In genomic region chr4:148140098-148141011, GRCm38 (mm10) we compare ENCODE assay signal across 7 mouse cellular contexts. TPM values are rescaled to one million over a fixed set of nuclear protein-coding genes. Genes with fewer than 3 reads are reported as not detected.
DNase-seq lines count a peak whose midpoint lies in the region; ATAC-seq lines count a peak whose summit lies in the region.

No protein-coding gene starts in this region.

- peak; percentile 95 for DNase-seq in adrenal gland, postnatal 14 days
- peak; percentile 94 for DNase-seq in embryonic facial prominence, embryonic 11.5 days (ENCODE audit: low spot score)
- peak; percentile 99 for DNase-seq in heart, adult 11 months
- peak; percentile 98 for DNase-seq in kidney, adult 18-20 months
- DNase-seq in limb, embryonic 11.5 days (ENCODE audit: low spot score), result peak; percentile 97
- DNase-seq in midbrain, embryonic 14.5 days, result peak; percentile 96
- DNase-seq in spleen, adult 18-20 months, result peak; percentile 88 to 93

- H3K36me3 ChIP-seq in embryonic facial prominence, embryonic 11.5 days (replicated peaks; ENCODE audit: control insufficient read depth, insufficient read depth, low read depth, low read length), result no peaks in the 10 kb centered on the region; the same call in 1 of the 2 replicates
- H3K36me3 ChIP-seq in limb, embryonic 11.5 days (ENCODE audit: control insufficient read depth, insufficient read depth, low read length), result no peaks in the 10 kb centered on the region
- peaks cover 18% of the 10 kb centered on the region for H3K36me3 ChIP-seq in midbrain, embryonic 14.5 days (ENCODE audit: control insufficient read depth, insufficient read depth, low read length)

- under 1% methylated on average over 64 of the region's 65 CpGs for WGBS in embryonic facial prominence, embryonic 11.5 days
- WGBS in limb, embryonic 11.5 days, result under 1% methylated on average over 64 of the region's 65 CpGs
- WGBS in midbrain, embryonic 14.5 days, result under 1% methylated on average over 65 of the region's 65 CpGs

- peak overlapping the region; percentile 63 for H3K9ac ChIP-seq in embryonic facial prominence, embryonic 11.5 days (replicated peaks; ENCODE audit: low read length)
- H3K9ac ChIP-seq in limb, embryonic 11.5 days (ENCODE audit: low read length), result peak overlapping the region; percentile 71
- peak overlapping the region; percentile 65 for H3K9ac ChIP-seq in midbrain, embryonic 14.5 days (replicated peaks; ENCODE audit: low read length)

- peak overlapping the region; percentile 67 for H3K27ac ChIP-seq in embryonic facial prominence, embryonic 11.5 days (replicated peaks; ENCODE audit: low read depth, low read length)
- peak overlapping the region; percentile 86 for H3K27ac ChIP-seq in limb, embryonic 11.5 days (replicated peaks; ENCODE audit: low read depth, low read length)
- peak overlapping the region; percentile 88 for H3K27ac ChIP-seq in midbrain, embryonic 14.5 days (replicated peaks; ENCODE audit: low read depth, low read length)

- H3K4me1 ChIP-seq in embryonic facial prominence, embryonic 11.5 days (ENCODE audit: control insufficient read depth, insufficient read depth, low read length), result peaks cover 4% of the 10 kb centered on the region
- H3K4me1 ChIP-seq in limb, embryonic 11.5 days (ENCODE audit: control insufficient read depth, insufficient read depth, low read length), result no peaks in the 10 kb centered on the region
- H3K4me1 ChIP-seq in midbrain, embryonic 14.5 days (ENCODE audit: control insufficient read depth, insufficient read depth, low read length), result peaks cover 14% of the 10 kb centered on the region

- H3K4me3 ChIP-seq in embryonic facial prominence, embryonic 11.5 days (ENCODE audit: low read depth, low read length), result peak overlapping the region; percentile 62
- H3K4me3 ChIP-seq in limb, embryonic 11.5 days (ENCODE audit: low read depth, low read length), result peak overlapping the region; percentile 63
- peak overlapping the region; percentile 67 for H3K4me3 ChIP-seq in midbrain, embryonic 14.5 days (replicated peaks; ENCODE audit: low read depth, low read length)

- peak; percentile 91 for ATAC-seq in embryonic facial prominence, embryonic 11.5 days (replicated peaks; ENCODE audit: insufficient number of reproducible peaks, low FRiP score, low TSS enrichment, low read depth)
- ATAC-seq in limb, embryonic 11.5 days (ENCODE audit: insufficient number of reproducible peaks, low FRiP score, low TSS enrichment, low read depth), result peak; percentile 91
- peak; percentile 96 for ATAC-seq in midbrain, embryonic 14.5 days (ENCODE audit: low FRiP score, low TSS enrichment)

- H3K9me3 ChIP-seq in embryonic facial prominence, embryonic 11.5 days (replicated peaks; ENCODE audit: control insufficient read depth, low read length), result no peaks in the 10 kb centered on the region
- no peaks in the 10 kb centered on the region for H3K9me3 ChIP-seq in limb, embryonic 11.5 days (ENCODE audit: control insufficient read depth, low read length)
- H3K9me3 ChIP-seq in midbrain, embryonic 14.5 days (ENCODE audit: control insufficient read depth, low read length), result no peaks in the 10 kb centered on the region

- H3K27me3 ChIP-seq in embryonic facial prominence, embryonic 11.5 days (ENCODE audit: control insufficient read depth, insufficient read depth, low read length), result peaks cover 2% of the 10 kb centered on the region; the same call in 1 of the 2 replicates
- no peaks in the 10 kb centered on the region for H3K27me3 ChIP-seq in limb, embryonic 11.5 days (ENCODE audit: control insufficient read depth, insufficient read depth, low read length)
- no peaks in the 10 kb centered on the region for H3K27me3 ChIP-seq in midbrain, embryonic 14.5 days (ENCODE audit: control insufficient read depth, insufficient read depth, low read length)

- H3K4me2 ChIP-seq in embryonic facial prominence, embryonic 11.5 days (ENCODE audit: low read depth, low read length), result peak overlapping the region; percentile 88
- peak overlapping the region; percentile 87 for H3K4me2 ChIP-seq in limb, embryonic 11.5 days (ENCODE audit: low read depth, severe bottlenecking)
- peak overlapping the region; percentile 84 for H3K4me2 ChIP-seq in midbrain, embryonic 14.5 days (ENCODE audit: low read length)

RNA-seq across cellular contexts. Expression of gene Draxin, which starts 9.9 kb away (rescaled TPM):
- 0.11 and 0.38 TPM in 2 replicates for total RNA-seq in adrenal gland, postnatal 14 days (2021)
- polyA plus RNA-seq in embryonic facial prominence, embryonic 11.5 days (2014; fragmentation: Nextera tagmentation; extraction: Ambion mirVana), result 1.2 and 2.2 TPM in 2 replicates
- 2.0 and 2.5 TPM in 2 replicates for polyA plus RNA-seq in limb, embryonic 11.5 days (2014; fragmentation: Nextera tagmentation; extraction: Ambion mirVana)
- polyA plus RNA-seq in midbrain, embryonic 14.5 days (2014; fragmentation: Nextera tagmentation; extraction: Ambion mirVana), result 21.8 and 24.7 TPM in 2 replicates

RNA-seq across cellular contexts. Expression of gene Mad2l2, which starts 10.2 kb away (rescaled TPM):
- total RNA-seq in adrenal gland, postnatal 14 days (2021), result 20.0 and 21.2 TPM in 2 replicates
- 75.3 and 83.4 TPM in 2 replicates for polyA plus RNA-seq in embryonic facial prominence, embryonic 11.5 days (2014; fragmentation: Nextera tagmentation; extraction: Ambion mirVana)
- polyA plus RNA-seq in limb, embryonic 11.5 days (2014; fragmentation: Nextera tagmentation; extraction: Ambion mirVana), result 91.8 and 104 TPM in 2 replicates
- polyA plus RNA-seq in midbrain, embryonic 14.5 days (2014; fragmentation: Nextera tagmentation; extraction: Ambion mirVana), result 122 and 133 TPM in 2 replicates

RNA-seq across cellular contexts. Expression of gene Fbxo6, which starts 11.6 kb away (rescaled TPM):
- total RNA-seq in adrenal gland, postnatal 14 days (2021), result 30.7 and 31.0 TPM in 2 replicates
- 9.8 and 11.3 TPM in 2 replicates for polyA plus RNA-seq in embryonic facial prominence, embryonic 11.5 days (2014; fragmentation: Nextera tagmentation; extraction: Ambion mirVana)
- polyA plus RNA-seq in limb, embryonic 11.5 days (2014; fragmentation: Nextera tagmentation; extraction: Ambion mirVana), result 11.0 and 11.5 TPM in 2 replicates
- polyA plus RNA-seq in midbrain, embryonic 14.5 days (2014; fragmentation: Nextera tagmentation; extraction: Ambion mirVana), result 18.7 and 22.8 TPM in 2 replicates

RNA-seq across cellular contexts. Expression of gene Fbxo44, which starts 19.9 kb away (rescaled TPM):
- total RNA-seq in adrenal gland, postnatal 14 days (2021), result 6.7 and 9.1 TPM in 2 replicates
- 24.0 and 25.1 TPM in 2 replicates for polyA plus RNA-seq in embryonic facial prominence, embryonic 11.5 days (2014; fragmentation: Nextera tagmentation; extraction: Ambion mirVana)
- 10.4 and 12.2 TPM in 2 replicates for polyA plus RNA-seq in limb, embryonic 11.5 days (2014; fragmentation: Nextera tagmentation; extraction: Ambion mirVana)
- 102 and 106 TPM in 2 replicates for polyA plus RNA-seq in midbrain, embryonic 14.5 days (2014; fragmentation: Nextera tagmentation; extraction: Ambion mirVana)

RNA-seq across cellular contexts. Expression of gene Fbxo2, which starts 20.1 kb away (rescaled TPM):
- total RNA-seq in adrenal gland, postnatal 14 days (2021), result 3.3 and 3.9 TPM in 2 replicates
- 1.5 and 1.9 TPM in 2 replicates for polyA plus RNA-seq in embryonic facial prominence, embryonic 11.5 days (2014; fragmentation: Nextera tagmentation; extraction: Ambion mirVana)
- polyA plus RNA-seq in limb, embryonic 11.5 days (2014; fragmentation: Nextera tagmentation; extraction: Ambion mirVana), result 0.58 and 1.0 TPM in 2 replicates
- 3.2 and 4.0 TPM in 2 replicates for polyA plus RNA-seq in midbrain, embryonic 14.5 days (2014; fragmentation: Nextera tagmentation; extraction: Ambion mirVana)

Comparison
In these comparisons a context has a peak if more than half of its experiments do, and no peak if none do; other contexts are left out.
1. Peak in every context shown above with its lines: DNase-seq, ATAC-seq, H3K4me3 ChIP-seq and H3K27ac ChIP-seq.